Mouse (Mus musculus) cerebellum, postnatal 10 days (tissue): ENCODE measurements at regions not wholly inside any gene's neighbourhood (a gene's known extent, or its start where the extent isn't known, plus 50 kb on each side); places are given as distances from the start of the nearest gene placed in this dataset.

Experiments
- DNase-seq, 2 experiments: peaks; one replicate each; pipeline ENCODE4 v3.0.0; 2021; ENCODE audit warnings: mixed read lengths in 2 of 2

DNA sequence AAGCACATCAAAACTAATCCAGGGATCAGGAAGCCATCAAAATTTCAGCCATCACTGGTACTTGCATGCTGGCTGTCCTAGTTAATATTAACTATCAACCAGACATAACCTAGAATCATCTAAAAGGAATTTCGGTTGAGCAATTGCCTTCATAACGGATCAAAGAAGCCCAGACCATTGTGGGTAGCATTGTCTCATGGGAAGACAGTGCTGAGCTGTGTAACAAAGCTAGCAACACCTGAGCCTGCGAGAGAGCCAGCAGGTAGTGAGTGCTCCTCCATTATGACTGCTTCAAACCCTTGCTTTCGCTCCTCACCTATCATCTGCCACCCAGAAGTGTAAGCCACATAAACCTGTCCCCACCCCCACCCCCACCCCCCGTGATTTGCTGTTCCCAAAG lies 169.6 kb upstream of the Fat1 start:
- no peak for DNase-seq

DNA sequence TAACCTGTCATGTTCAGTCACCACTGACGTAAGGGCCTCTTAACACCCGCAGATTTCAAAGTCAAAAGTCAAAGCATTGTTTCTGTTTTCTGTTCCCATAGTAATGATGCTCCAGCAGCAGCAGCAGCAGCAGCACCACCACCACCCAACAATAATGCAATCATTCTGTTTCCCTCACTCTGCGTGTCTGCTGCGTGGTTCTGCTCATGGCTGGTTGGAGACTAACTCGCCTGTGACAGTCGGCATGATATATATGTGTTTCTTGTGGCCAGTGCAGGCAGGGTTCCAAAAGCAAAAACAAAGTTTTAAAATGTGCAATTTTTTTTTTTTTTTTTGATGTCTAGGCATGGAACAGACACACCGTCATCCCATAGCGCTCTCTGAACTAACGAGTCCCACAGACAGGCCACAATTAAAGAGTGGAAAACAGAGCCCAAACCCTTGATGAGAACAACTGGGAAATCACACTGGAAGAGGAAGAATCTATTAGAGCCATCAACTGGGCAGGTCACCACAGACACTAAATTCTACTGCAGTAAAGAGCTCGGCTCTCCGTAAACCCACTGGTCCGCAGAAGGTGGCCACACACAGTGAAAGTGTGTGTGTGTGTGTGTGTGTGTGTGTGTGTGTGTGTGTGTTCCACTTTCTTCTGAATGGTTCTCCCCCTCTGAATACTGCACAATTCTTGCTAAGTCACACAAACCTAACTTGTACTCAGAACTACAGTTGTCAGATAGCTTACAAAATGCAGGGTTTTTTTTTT lies 169.0 kb upstream of the Fat1 start:
- DNase-seq: no peak

DNA sequence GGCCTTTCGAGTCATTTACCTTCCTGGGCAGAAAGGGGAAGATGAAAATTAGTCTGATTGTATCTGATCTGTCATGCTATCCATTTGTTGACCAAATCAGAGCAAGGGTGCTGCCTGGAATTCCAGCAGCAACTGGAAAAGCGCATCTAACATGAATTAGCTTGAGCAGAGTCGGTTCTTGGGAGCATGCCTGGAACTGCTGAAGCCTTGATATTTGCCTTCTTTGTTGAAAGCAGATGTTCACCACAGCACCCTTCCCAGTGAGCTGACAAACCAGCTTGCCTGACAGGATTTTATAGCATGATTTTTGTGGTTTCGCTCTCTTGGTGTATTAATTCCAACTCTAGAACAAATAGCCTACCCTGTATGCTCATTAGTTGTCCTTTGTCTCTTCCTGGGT lies 168.0 kb upstream of the Fat1 start:
- DNase-seq: peak; percentile 9 to 13

DNA sequence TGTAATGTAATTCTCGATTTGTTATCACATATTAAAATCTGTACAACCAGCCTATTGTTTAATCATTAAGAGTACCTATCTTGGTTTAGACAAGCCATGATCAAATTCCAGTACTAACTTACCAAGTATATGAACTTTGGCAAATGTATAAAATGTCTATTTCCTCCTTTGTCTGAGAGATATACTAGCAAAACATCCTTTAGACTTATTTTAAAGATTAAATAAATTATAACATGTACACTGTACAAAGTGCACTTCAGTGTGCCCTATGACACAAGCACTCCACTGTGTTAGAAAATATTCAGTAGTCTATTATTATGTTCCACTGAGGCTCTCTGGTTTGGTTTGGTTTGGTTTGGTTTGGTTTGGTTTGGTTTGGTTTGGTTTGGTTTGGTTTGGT lies 156.0 kb upstream of the Fat1 start:
- DNase-seq: no peak

DNA sequence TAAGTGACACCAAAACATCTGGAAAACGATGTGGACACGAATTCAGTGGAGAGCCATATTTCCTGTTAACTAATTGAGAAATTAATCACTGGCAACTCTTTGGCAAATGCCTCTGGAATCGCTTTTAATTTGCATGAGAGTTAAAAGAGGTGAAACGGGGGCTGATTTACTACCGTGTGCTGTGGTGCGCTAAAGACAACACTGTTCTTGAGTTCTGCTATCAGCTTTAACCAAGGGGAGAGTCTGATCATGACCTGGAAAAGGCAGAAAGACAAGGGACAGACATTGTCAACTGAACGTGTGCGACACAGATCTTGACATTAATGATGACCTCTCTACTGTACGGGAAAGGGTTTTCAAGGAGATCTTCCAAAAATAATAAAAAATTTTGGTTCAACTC lies 152.8 kb upstream of the Fat1 start:
- DNase-seq: no peak

DNA sequence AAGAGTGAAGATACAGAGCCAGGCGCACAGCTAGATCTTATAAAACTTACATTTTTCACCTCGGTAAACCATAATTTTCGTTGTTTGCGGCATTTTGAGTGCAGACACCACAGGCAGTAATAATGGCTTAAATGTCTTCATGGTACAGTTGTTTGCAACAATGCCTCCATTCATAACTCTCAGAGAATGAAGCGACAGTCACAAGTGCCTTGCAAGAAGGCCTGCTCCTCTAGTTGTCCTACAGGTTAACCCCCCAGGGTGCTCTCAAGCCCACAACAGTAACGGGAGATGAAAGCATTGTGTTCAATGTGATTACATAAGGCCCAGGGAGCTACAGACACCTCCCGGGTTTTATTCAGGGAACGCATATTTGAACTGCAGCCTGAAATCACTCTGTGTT lies 150.1 kb upstream of the Fat1 start:
- DNase-seq: no peak

DNA sequence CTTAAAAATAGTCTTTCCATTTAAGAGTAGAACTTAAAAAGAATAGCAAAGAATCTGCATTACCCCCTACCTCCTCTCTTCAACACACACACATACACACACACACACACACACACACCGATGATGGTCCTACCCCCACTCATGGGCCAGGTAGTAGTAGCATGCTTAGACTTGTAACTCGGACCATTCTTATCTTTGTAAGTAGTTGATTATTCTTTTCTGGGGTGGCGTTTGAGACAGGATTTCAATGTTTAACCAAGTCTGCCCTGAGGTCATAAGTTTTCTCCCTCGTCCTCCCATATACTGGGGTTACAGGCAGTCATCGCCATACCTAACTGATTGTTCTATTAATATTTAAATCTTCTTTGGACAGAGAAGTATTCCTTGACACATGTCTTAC lies 148.5 kb upstream of the Fat1 start:
- no peak for DNase-seq

DNA sequence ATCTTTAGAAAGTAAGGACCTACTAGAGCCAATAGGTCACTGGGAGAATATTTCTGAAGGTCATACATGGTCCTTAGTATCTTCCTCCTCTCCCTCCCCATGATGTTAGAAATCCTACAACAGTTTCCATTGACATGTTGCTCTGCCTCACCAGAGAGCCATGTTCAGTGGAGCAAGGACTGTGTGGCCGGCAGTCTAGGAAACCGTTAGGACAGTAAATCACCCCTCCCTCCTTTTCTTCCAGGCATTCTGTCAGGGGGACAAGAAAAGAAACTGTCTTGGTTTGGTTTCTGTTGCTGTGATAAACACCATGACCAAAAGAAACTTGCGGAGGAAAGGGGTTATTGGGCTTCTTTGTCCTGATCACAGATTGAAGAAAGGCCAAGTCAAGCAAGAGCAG lies 147.0 kb upstream of the Fat1 start:
- DNase-seq: no peak

DNA sequence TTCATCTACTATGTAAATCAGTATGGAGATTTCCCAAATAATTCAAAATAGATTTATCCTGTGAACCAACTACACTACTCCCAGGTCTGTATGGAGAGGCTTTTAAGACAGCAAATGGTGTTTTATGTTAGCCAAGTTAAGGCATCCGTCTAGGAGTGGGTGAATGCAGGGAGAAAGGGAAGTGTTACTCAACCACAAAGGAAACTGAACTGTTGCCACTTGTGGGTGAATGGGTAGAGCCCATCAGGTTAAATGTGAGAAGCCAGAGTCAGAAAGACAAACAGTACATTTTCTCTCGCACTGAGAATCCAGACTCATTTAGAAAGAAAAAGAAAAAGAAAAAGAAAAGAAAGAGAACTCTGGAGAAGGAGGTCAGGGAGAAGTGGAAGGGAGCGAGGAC lies 135.7 kb upstream of the Fat1 start:
- DNase-seq: no peak

DNA sequence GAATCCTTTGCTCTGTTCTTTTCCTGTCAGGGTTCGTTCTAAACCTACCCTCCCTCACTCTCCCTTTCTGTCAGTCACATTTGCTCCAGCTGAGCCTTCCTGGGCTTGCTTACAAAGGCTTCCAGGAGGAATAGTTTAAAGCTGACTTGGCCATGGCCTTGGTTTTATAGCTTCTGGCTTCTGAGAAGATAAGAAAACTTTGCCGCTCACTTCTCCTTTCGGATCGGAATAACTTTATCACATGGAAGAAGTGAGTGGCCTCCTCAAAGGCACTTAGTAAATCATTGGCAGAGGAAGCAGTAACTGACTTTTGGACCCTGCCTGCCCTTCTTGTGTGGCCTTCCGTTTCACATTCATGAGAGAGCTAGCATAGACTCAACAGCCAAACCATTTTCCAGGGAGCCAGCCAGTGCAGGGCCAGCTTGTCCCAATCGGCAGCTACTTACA lies 134.4 kb upstream of the Fat1 start:
- no peak for DNase-seq

DNA sequence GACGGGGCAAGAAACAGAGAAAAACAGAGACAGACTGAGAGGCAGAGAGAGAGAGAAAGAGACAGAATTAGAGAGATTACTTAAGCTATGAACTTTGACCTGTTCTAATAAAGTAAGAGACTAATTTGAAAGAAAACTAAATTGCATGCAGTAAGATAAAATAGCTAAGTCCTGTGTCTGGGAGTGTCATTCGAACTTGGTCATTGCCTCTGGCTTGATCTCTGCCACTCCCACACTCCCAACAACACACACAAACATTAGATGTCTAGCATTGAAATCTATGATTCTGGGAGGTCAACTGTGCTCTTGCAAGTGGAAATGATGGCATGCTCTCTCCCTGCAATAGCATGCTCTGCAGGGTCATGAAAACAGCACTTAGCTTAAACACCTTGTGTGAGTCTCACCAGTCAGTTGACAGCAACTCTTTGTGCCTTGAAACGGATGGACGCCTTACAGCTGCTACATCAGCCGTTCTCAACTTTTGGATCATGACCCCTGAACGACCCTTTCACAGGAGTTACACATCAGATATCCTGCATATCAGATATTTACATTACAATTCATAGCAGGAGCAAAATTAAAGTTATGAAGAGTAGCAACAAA lies 133.5 kb upstream of the Fat1 start:
- DNase-seq: no peak

DNA sequence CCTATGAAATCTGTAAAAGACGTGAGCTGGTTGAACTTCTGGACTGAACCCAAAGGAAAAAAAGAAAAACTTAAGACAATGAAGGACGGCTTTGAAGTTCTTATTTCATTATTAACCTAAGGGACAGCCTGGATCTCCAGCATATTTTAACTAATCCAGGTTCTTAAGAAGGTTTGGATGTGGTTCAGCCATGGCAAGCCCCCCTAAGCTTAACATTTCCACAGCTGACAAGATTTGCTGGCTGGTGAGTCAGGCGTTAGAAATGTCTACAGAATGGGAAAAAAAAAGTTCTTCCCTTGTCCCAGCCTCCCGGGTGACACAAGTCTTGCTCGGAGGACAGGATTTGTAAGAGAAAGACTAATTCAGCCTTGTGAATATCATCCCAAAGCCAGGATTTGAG lies 132.9 kb upstream of the Fat1 start:
- DNase-seq: no peak

DNA sequence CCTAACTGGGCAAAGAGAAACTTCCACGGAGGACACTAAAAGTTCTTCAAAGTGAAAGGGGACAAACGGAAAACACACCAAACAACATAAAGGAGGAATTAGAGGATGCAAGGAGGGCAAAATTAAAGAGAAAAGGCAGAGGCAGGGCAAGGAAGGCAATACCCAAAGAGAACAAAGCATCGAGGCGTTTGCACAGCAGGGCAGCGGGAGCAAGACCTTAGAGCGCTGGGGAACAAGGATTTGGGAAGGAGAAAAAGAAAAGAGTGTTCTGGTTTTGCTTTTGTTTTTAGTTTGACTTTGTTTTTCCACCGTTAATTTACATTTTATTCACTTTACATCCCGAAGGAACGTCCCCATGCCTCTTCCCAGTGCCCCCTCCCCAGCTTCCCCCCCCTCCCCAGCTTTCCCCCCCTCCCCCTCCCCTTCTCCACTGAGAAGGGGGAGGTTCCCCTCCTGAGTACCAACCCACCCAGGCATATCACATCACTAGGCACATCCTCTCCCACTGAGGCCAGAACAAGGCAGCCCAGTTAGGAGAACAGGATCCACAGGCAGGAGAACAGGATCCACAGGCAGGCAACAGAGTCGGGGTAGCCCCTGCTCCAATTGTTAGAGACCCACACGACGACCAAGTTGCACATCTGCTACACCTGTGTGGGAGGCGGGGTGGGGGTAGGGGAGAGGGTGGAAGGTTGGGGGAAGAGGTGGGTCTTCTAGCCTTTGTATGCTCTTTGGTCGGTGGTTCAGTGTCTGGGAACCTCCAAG lies 130.7 kb upstream of the Fat1 start:
- DNase-seq: no peak

DNA sequence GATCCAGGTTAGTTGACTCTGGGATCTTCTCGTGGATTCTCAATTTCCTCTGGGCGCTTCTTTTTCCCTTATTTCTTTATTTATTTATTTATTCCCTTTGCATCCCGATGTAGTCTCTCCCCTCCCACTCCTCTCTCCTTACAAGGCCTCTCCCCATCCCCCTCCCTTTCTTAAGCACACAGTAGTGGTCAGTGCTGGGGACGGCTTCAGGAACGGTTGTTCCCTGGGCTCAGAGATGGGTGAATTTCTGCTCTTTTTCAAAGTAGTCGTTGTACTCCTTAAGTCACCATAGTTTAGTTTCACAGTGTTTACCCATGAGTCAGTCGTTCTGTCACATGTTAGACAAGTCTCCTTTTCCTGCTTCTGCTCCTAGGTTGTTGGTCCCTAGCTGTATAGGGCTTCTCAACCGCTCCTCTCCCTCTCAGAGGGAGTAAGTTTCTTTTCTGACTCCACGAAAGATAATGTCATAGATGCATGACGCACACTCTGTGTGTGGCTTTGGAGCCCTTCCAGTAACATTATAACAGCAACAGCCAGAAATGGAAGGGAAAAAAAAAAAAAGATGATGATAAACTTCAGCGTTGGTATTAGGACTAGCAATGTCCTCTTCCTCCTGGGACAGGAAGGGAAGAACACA lies 129.9 kb upstream of the Fat1 start:
- no peak for DNase-seq

DNA sequence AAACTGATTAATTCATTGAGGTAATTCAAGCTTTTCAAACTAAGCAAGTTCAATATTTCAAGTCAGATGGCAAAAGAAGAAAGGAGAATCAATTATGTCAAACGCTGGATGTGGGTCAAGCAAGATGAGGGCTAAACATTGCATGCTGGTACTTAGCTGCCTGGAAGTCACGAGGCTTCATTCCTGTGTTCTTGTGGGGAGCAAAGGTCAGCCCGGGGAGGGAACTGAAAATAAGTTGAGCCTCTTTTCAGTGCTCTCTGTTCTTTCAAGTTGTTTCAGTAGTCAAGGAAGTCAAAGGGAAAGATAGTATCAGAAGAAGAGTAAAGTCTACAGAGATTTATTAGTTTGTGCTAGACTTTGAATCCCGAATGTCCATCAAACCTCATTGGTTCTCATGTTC lies 122.9 kb upstream of the Fat1 start:
- DNase-seq: no peak

DNA sequence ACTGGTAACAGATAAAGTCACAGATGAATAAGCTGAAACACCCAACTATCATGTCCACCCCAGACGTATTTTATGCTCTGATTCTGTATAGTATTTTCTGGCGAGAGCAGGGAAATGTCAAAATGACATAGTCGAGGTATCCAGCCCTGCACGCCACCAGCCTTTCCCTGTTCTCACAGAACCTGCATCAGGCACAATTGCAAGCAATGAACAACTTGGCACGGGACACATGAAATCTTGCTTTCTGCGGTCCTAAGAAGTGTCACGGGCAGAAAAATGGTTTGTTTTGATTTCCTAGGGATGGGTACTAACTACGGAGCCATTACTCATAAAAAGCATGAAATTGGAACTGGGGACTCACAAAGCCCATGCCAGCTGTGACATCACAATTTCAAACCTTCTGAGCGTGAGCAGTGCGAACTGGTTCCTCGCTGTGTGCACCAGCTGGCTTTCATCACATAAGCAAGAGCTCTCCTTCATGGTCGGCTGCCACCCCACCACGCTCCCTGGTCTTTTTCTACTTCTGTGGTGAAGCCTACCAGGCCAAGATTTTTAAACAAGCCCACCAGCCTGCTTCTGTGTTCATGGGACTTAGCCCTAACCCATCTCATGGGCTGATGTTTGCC lies 117.6 kb upstream of the Fat1 start:
- DNase-seq: peak; percentile 61 to 75

DNA sequence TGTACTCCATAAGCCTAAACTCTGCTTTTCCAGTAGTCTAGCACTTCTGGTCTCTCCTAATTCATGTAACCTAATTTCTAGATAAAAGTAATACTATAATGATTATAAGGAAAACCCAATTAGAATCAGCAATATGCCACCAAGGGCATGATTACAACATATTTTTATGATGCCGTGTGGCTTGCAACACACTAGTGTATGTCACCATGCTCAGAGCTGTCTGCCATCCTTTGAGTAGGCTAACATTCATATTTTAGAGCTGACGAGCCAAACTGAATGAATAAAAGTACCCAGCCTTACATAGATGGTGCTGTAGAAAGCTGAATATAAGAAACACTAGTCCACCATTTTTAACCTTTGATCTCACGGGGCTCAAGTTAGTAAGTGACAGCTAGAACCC lies 116.0 kb upstream of the Fat1 start:
- DNase-seq: no peak

DNA sequence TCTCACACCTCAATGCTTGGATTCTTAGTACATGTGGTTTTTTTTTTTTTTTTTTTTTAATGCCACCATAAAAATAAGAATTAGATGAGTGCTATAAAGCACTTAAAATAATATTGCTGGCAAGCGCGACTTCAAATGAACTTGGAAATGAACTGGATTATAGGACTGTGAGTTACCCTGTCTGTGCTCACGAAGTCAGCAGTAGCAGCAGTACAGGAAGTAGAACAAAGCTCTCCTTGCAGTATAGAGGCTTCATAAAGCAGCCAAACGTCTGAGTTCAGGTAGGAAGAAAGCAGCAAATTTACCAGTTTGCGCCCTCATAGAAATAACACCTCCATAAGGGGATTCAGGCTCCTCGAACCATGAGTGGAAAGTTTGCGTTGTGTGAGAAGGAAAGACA lies 115.6 kb upstream of the Fat1 start:
- DNase-seq: no peak

DNA sequence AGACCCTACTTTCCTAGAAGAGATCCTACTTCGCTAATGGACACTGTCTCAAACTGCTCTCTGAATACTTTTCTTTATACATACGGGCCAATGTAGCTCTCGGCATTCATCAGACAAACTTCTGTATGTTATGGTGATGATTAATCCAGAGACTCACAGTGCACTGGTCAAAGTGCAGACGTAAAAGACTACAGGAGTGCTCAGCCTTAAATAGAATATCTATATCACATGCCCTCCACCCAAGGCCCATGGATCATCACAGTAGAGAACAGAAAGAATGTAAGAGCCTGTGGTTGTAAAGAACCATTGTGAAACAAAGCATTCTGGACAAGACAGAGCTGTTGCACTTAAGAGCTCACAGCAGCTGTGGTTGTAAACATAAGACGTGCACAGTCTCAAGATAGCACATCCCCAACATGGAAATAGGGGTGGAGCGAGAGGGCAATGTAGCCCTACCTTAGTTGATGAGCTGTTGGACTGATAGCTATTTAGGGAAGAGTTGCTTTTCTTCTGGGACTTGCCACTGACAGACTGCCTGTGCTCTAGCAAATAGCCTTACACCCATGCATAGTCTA lies 110.0 kb upstream of the Fat1 start:
- DNase-seq: no peak

DNA sequence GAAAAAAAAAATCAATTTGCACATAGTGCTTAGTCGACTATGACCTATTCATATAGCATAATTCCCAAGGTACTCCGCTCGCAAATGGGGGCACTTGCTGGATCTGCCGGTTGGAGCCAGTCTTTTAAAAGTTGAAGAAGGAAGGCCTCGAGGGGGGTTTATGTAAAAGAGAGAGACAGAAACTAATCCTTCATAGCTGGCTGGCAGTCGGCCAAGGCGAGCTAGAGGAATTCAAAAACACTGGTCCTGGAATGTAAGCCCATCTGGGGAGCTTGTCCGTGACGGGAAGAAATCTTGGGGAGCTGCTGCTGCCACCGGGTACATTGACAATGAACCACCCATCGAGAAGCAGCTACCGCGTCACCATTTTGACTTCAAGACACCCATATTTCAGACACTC lies 108.3 kb upstream of the Fat1 start:
- peak; percentile 69 to 70 for DNase-seq

DNA sequence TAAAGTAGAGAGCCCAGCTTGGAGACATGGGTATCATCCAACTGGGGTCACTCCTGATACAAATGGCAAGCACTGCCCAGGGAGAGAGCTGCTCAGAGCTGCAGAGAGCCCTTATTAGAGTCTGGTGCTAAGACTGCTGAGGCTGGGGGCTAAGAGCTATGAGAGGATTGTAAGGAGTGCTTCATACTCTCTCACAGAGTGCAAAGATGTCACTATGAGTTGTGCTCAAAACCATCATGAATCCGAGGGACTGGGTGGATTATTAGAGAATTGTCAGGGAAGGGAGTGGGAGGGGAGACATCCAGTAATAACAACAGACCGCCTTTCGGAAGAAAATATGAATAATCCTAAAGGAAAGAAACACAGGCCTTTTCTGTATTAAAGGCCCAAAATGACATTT lies 107.2 kb upstream of the Fat1 start:
- DNase-seq: no peak

DNA sequence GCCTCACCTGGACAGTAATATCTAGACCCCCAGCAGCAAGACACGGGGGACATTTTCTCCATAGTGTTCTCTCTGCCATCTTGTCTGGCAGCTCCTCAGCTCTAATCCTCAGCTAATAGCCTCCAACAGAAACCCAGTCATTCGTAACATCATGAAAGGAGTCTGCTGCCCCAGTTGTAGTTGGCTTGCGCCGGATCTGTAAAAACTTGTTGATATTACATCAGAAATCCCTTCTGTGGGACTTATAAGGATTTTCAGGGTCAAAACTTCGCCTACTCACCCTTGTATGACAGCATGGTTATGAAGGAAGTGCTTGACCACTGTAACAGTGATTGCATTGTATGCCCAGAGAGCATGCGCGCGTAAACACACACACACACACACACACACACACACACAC lies 96.8 kb upstream of the Fat1 start:
- DNase-seq: peak; percentile 19 to 35
